Mouse (Mus musculus): ENCODE measurements around the gene Fn3krp. TPM values are rescaled to one million over a fixed set of nuclear protein-coding genes. Genes with fewer than 3 reads are reported as not detected.

The Fn3krp gene
- polyA plus RNA-seq, 1 experiment from 2014 or later: 4.1 TPM

- H3K4me2 ChIP-seq: no peak overlapping the region
- H3K4me1 ChIP-seq (ENCODE audit: control insufficient read depth, insufficient read depth, low read length): no peaks in the 10 kb centered on the region
- WGBS (ENCODE audit: insufficient replicate concordance): 64% methylated on average over 3 of the region's 3 CpGs
- no peaks in the 10 kb centered on the region for H3K36me3 ChIP-seq (ENCODE audit: control insufficient read depth, insufficient read depth, low read length)
- H3K4me3 ChIP-seq (ENCODE audit: low read depth, low read length): no peak overlapping the region
- H3K9me3 ChIP-seq (replicated peaks; ENCODE audit: control insufficient read depth, low read length): no peaks in the 10 kb centered on the region
- ATAC-seq (replicated peaks; ENCODE audit: insufficient number of reproducible peaks, low FRiP score, low TSS enrichment): no peak
- no peak overlapping the region for H3K9ac ChIP-seq (ENCODE audit: low read depth, low read length)
- no peak overlapping the region for H3K27ac ChIP-seq (ENCODE audit: low read depth, low read length)
- no peaks in the 10 kb centered on the region for H3K27me3 ChIP-seq (ENCODE audit: control insufficient read depth, insufficient read depth, low read length)
Observed at GRCm38 (mm10) chr11:121407366-121408155, 13.6 kb upstream of the Fn3krp start.

GRCm38 (mm10) chr11:121414762-121415161, 6.4 kb upstream of the Fn3krp start:
- Histone ChIP-seq H3K27me3 (ENCODE audit: control insufficient read depth, insufficient read depth, low read length) (no peaks in the 10 kb centered on the region), H3K9ac (ENCODE audit: low read depth, low read length) (no peak overlapping the region), H3K36me3 (ENCODE audit: control insufficient read depth, insufficient read depth, low read length) (no peaks in the 10 kb centered on the region), H3K4me2 (no peak overlapping the region), H3K9me3 (replicated peaks; ENCODE audit: control insufficient read depth, low read length) (no peaks in the 10 kb centered on the region), H3K4me1 (ENCODE audit: control insufficient read depth, insufficient read depth, low read length) (no peaks in the 10 kb centered on the region), H3K4me3 (ENCODE audit: low read depth, low read length) (no peak overlapping the region), H3K27ac (ENCODE audit: low read depth, low read length) (no peak overlapping the region)
- WGBS (ENCODE audit: insufficient replicate concordance): 68% methylated on average over 5 of the region's 5 CpGs
- ATAC-seq (replicated peaks; ENCODE audit: insufficient number of reproducible peaks, low FRiP score, low TSS enrichment): no peak

- Histone ChIP-seq H3K9me3 (replicated peaks; ENCODE audit: control insufficient read depth, low read length) (no peaks in the 10 kb centered on the region), H3K4me1 (ENCODE audit: control insufficient read depth, insufficient read depth, low read length) (no peaks in the 10 kb centered on the region), H3K4me3 (ENCODE audit: low read depth, low read length) (no peak overlapping the region), H3K36me3 (ENCODE audit: control insufficient read depth, insufficient read depth, low read length) (no peaks in the 10 kb centered on the region), H3K9ac (ENCODE audit: low read depth, low read length) (no peak overlapping the region), H3K4me2 (no peak overlapping the region), H3K27ac (ENCODE audit: low read depth, low read length) (no peak overlapping the region), H3K27me3 (ENCODE audit: control insufficient read depth, insufficient read depth, low read length) (no peaks in the 10 kb centered on the region)
- 60% methylated on average over 5 of the region's 5 CpGs for WGBS (ENCODE audit: insufficient replicate concordance)
- ATAC-seq (replicated peaks; ENCODE audit: insufficient number of reproducible peaks, low FRiP score, low TSS enrichment): no peak
Observed at GRCm38 (mm10) chr11:121415351-121415750, 5.8 kb upstream of the Fn3krp start.

GRCm38 (mm10) chr11:121417971-121418370, 3.2 kb upstream of the Fn3krp start:
- WGBS (ENCODE audit: insufficient replicate concordance): 77% methylated on average over 5 of the region's 5 CpGs
- Histone ChIP-seq H3K4me1 (ENCODE audit: control insufficient read depth, insufficient read depth, low read length) (no peaks in the 10 kb centered on the region), H3K36me3 (ENCODE audit: control insufficient read depth, insufficient read depth, low read length) (no peaks in the 10 kb centered on the region), H3K9me3 (replicated peaks; ENCODE audit: control insufficient read depth, low read length) (no peaks in the 10 kb centered on the region), H3K9ac (ENCODE audit: low read depth, low read length) (no peak overlapping the region), H3K4me3 (ENCODE audit: low read depth, low read length) (no peak overlapping the region), H3K27me3 (ENCODE audit: control insufficient read depth, insufficient read depth, low read length) (no peaks in the 10 kb centered on the region), H3K4me2 (no peak overlapping the region), H3K27ac (ENCODE audit: low read depth, low read length) (no peak overlapping the region)
- no peak for ATAC-seq (replicated peaks; ENCODE audit: insufficient number of reproducible peaks, low FRiP score, low TSS enrichment)

- H3K4me2 ChIP-seq: no peak overlapping the region
- no peak overlapping the region for H3K4me3 ChIP-seq (ENCODE audit: low read depth, low read length)
- no peaks in the 10 kb centered on the region for H3K9me3 ChIP-seq (replicated peaks; ENCODE audit: control insufficient read depth, low read length)
- no peak overlapping the region for H3K9ac ChIP-seq (ENCODE audit: low read depth, low read length)
- no peak for ATAC-seq (replicated peaks; ENCODE audit: insufficient number of reproducible peaks, low FRiP score, low TSS enrichment)
- H3K36me3 ChIP-seq (ENCODE audit: control insufficient read depth, insufficient read depth, low read length): no peaks in the 10 kb centered on the region
- no peak overlapping the region for H3K27ac ChIP-seq (ENCODE audit: low read depth, low read length)
- no peaks in the 10 kb centered on the region for H3K27me3 ChIP-seq (ENCODE audit: control insufficient read depth, insufficient read depth, low read length)
- WGBS (ENCODE audit: insufficient replicate concordance): 75% methylated on average over 2 of the region's 2 CpGs
- H3K4me1 ChIP-seq (ENCODE audit: control insufficient read depth, insufficient read depth, low read length): no peaks in the 10 kb centered on the region
Observed at GRCm38 (mm10) chr11:121418932-121419331, 2.3 kb upstream of the Fn3krp start.

GRCm38 (mm10) chr11:121420379-121420778, 822 bp upstream of the Fn3krp start:
- no peaks in the 10 kb centered on the region for H3K9me3 ChIP-seq (replicated peaks; ENCODE audit: control insufficient read depth, low read length)
- H3K27me3 ChIP-seq (ENCODE audit: control insufficient read depth, insufficient read depth, low read length): no peaks in the 10 kb centered on the region
- peak overlapping the region; percentile 68 for H3K4me2 ChIP-seq
- H3K36me3 ChIP-seq (ENCODE audit: control insufficient read depth, insufficient read depth, low read length): no peaks in the 10 kb centered on the region
- H3K27ac ChIP-seq (ENCODE audit: low read depth, low read length): no peak overlapping the region
- no peaks in the 10 kb centered on the region for H3K4me1 ChIP-seq (ENCODE audit: control insufficient read depth, insufficient read depth, low read length)
- peak overlapping the region; percentile 77 for H3K4me3 ChIP-seq (ENCODE audit: low read depth, low read length)
- no peak for ATAC-seq (replicated peaks; ENCODE audit: insufficient number of reproducible peaks, low FRiP score, low TSS enrichment)
- WGBS (ENCODE audit: insufficient replicate concordance): 51% methylated on average over 5 of the region's 5 CpGs
- peak overlapping the region; percentile 86 for H3K9ac ChIP-seq (ENCODE audit: low read depth, low read length)

GRCm38 (mm10) chr11:121421553-121422173, 462 bp downstream of the Fn3krp start:
- no peaks in the 10 kb centered on the region for H3K4me1 ChIP-seq (ENCODE audit: control insufficient read depth, insufficient read depth, low read length)
- 1% methylated on average over 28 of the region's 28 CpGs for WGBS (ENCODE audit: insufficient replicate concordance)
- H3K27me3 ChIP-seq (ENCODE audit: control insufficient read depth, insufficient read depth, low read length): no peaks in the 10 kb centered on the region
- peak overlapping the region; percentile 68 for H3K4me2 ChIP-seq
- H3K9me3 ChIP-seq (replicated peaks; ENCODE audit: control insufficient read depth, low read length): no peaks in the 10 kb centered on the region
- H3K9ac ChIP-seq (ENCODE audit: low read depth, low read length): peak overlapping the region; percentile 86
- peak overlapping the region; percentile 29; the same call in 1 of the 2 replicates for H3K27ac ChIP-seq (ENCODE audit: low read depth, low read length)
- ATAC-seq (replicated peaks; ENCODE audit: insufficient number of reproducible peaks, low FRiP score, low TSS enrichment): peak; percentile 58
- no peaks in the 10 kb centered on the region for H3K36me3 ChIP-seq (ENCODE audit: control insufficient read depth, insufficient read depth, low read length)
- H3K4me3 ChIP-seq (ENCODE audit: low read depth, low read length): peak overlapping the region; percentile 77

GRCm38 (mm10) chr11:121433397-121433796, 12.2 kb downstream of the Fn3krp start:
- Histone ChIP-seq H3K4me3 (ENCODE audit: low read depth, low read length) (no peak overlapping the region), H3K9me3 (replicated peaks; ENCODE audit: control insufficient read depth, low read length) (no peaks in the 10 kb centered on the region), H3K4me2 (peak overlapping the region; percentile 79; the same call in 1 of the 2 replicates), H3K4me1 (ENCODE audit: control insufficient read depth, insufficient read depth, low read length) (peaks cover 14% of the 10 kb centered on the region; the same call in 1 of the 2 replicates), H3K27ac (ENCODE audit: low read depth, low read length) (peak overlapping the region; percentile 73), H3K9ac (ENCODE audit: low read depth, low read length) (no peak overlapping the region), H3K27me3 (ENCODE audit: control insufficient read depth, insufficient read depth, low read length) (peaks cover 3% of the 10 kb centered on the region; the same call in 1 of the 2 replicates), H3K36me3 (ENCODE audit: control insufficient read depth, insufficient read depth, low read length) (peaks cover 3% of the 10 kb centered on the region; the same call in 1 of the 2 replicates)
- ATAC-seq (replicated peaks; ENCODE audit: insufficient number of reproducible peaks, low FRiP score, low TSS enrichment): peak; percentile 62; the same call in 1 of the 2 replicates
- 57% methylated on average over 4 of the region's 4 CpGs for whole genome bisulfite sequencing (ENCODE audit: insufficient replicate concordance)
